In genomic region chr1:61376417-61376816, GRCm38 (mm10) we compare ENCODE assay signal across 9 mouse cellular contexts.
DNase-seq lines count a peak whose midpoint lies in the region; ATAC-seq and TF ChIP-seq lines count a peak whose summit lies in the region.
"Had no signal": no experiment of that assay in that cellular context is flagged by ENCODE, and none has a peak within 500 bp of the region (broad histone marks: within the 10 kb centered on the region; RNA-seq: fewer than 3 reads in every experiment).

No protein-coding gene starts in this region.

- peak overlapping the region; percentile 20; the same call in 1 of the 2 replicates for H3K27ac ChIP-seq in gastrocnemius, adult 2 months
- no peak overlapping the region for H3K27ac ChIP-seq in lung, embryonic 15.5 days
- no peak overlapping the region for H3K27ac ChIP-seq in left cerebral cortex, adult 2 months
- H3K27ac ChIP-seq: macrophage had no signal

- peak; percentile 24 for DNase-seq in gastrocnemius, adult 2 months
- DNase-seq in gastrocnemius, adult 8-10 months (ENCODE audit: low spot score in 2 of 2), result no peak
- DNase-seq in lung, postnatal 14 days, result no peak
- no peak for DNase-seq in left cerebral cortex, adult 2 months (ENCODE audit: extremely low spot score in 1 of 2, low spot score in 2 of 2)
- no peak for DNase-seq in urinary bladder, adult 18-20 months (ENCODE audit: low spot score in 2 of 2)

- H3K9me3 ChIP-seq in lung, embryonic 15.5 days, result no peaks in the 10 kb centered on the region

- no peak overlapping the region for H3K9ac ChIP-seq in lung, embryonic 15.5 days

- no peaks in the 10 kb centered on the region for H3K27me3 ChIP-seq in lung, embryonic 15.5 days

- H3K4me3 ChIP-seq in gastrocnemius, adult 2 months, result no peak overlapping the region; the same call in 1 of the 2 replicates
- H3K4me3 ChIP-seq in lung, embryonic 15.5 days, result no peak overlapping the region
- H3K4me3 ChIP-seq in left cerebral cortex, adult 2 months, result no peak overlapping the region

- H3K36me3 ChIP-seq in lung, embryonic 15.5 days, result no peaks in the 10 kb centered on the region

- H3K4me1 ChIP-seq in lung, embryonic 15.5 days, result peaks cover 7% of the 10 kb centered on the region

- peak overlapping the region; percentile 31; the same call in 1 of the 2 replicates for H3K4me2 ChIP-seq in lung, embryonic 15.5 days

- WGBS in lung, embryonic 15.5 days, result 34% methylated on average over 4 of the region's 4 CpGs

- no peak for TF ChIP-seq CTCF in gastrocnemius, adult 2 months (IDR thresholded peaks at IDR 0.05)
- no peak for TF ChIP-seq CTCF in left cerebral cortex, adult 2 months (IDR thresholded peaks at IDR 0.05)

- intact Hi-C loops in gastrocnemius, adult 2 months (cut with DNase I), result loop anchor here (5.0 kb wide), 2 partner anchors 79 to 1326 kb away; partner anchors contain the start of gene Nrp2
- intact Hi-C loops in left cerebral cortex, adult 2 months (cut with DNase I), result loop anchor here (2.0 to 5.0 kb wide), 5 partner anchors 78 to 1586 kb away; no protein-coding TSS in a partner anchor

- no peak for ATAC-seq in lung, embryonic 15.5 days (ENCODE audit: borderline replicate concordance, extremely low read depth, low FRiP score, low TSS enrichment)
- peak; percentile 61 for ATAC-seq in erythroid progenitor cell, adult 5-6 weeks (replicated peaks; ENCODE audit: low FRiP score, poor library complexity, severe bottlenecking)
- ATAC-seq in megakaryocyte-erythroid progenitor cell, adult 5-6 weeks (replicated peaks; ENCODE audit: low FRiP score, low TSS enrichment, poor library complexity, severe bottlenecking), result peak; percentile 68
